Comparison of ENCODE assay signal across 8 mouse cellular contexts in genomic region chr12:100282025-100282885, GRCm38 (mm10).
DNase-seq lines count a peak whose midpoint lies in the region; ATAC-seq lines count a peak whose summit lies in the region.

No protein-coding gene starts in this region.

- peak; percentile 79 for ATAC-seq in forebrain, embryonic 12.5 days (ENCODE audit: low FRiP score)
- peak; percentile 95 for ATAC-seq in inflammation-experienced regulatory T-cells, adult 6 months
- ATAC-seq in granulocyte monocyte progenitor cell, adult 5-6 weeks (replicated peaks; ENCODE audit: poor library complexity, severe bottlenecking), result no peak

- no peak overlapping the region for H3K4me2 ChIP-seq in forebrain, embryonic 12.5 days

- no peaks in the 10 kb centered on the region for H3K27me3 ChIP-seq in forebrain, embryonic 12.5 days
- no peaks in the 10 kb centered on the region for H3K27me3 ChIP-seq in splenic B cell, adult 2 months (ENCODE audit: control insufficient read depth, insufficient read depth, low read length, poor library complexity, severe bottlenecking)

- H3K9me3 ChIP-seq in forebrain, embryonic 12.5 days, result no peaks in the 10 kb centered on the region

- DNase-seq in urinary bladder, postnatal 36 days (ENCODE audit: low spot score in 2 of 2), result peak; percentile 24 to 50
- DNase-seq in urinary bladder, postnatal 10 days (ENCODE audit: low spot score), result no peak
- DNase-seq in lung, postnatal 14 days, result peak; percentile 69
- DNase-seq in splenic B cell, adult 2 months (ENCODE audit: low read depth, low spot score), result peak; percentile 80
- DNase-seq in ovary, postnatal 36 days (ENCODE audit: low spot score), result no peak

- H3K4me3 ChIP-seq in forebrain, embryonic 12.5 days (replicated peaks), result no peak overlapping the region

- peak overlapping the region; percentile 26 for H3K9ac ChIP-seq in forebrain, embryonic 12.5 days

- H3K27ac ChIP-seq in forebrain, embryonic 12.5 days, result peak overlapping the region; percentile 80

- H3K4me1 ChIP-seq in forebrain, embryonic 12.5 days, result peaks cover 30% of the 10 kb centered on the region

- H3K36me3 ChIP-seq in forebrain, embryonic 12.5 days (replicated peaks), result no peaks in the 10 kb centered on the region; the same call in 1 of the 2 replicates
- H3K36me3 ChIP-seq in splenic B cell, adult 2 months (ENCODE audit: control insufficient read depth, insufficient read depth, low read length, poor library complexity, severe bottlenecking), result no peaks in the 10 kb centered on the region

- WGBS in forebrain, embryonic 12.5 days, result 54% methylated on average over 8 of the region's 8 CpGs

Comparison
In these comparisons a context has a peak if more than half of its experiments do, and no peak if none do; other contexts are left out.
1. DNase-seq: peak in urinary bladder, postnatal 36 days (2 of 2), lung, postnatal 14 days (single experiment) and splenic B cell, adult 2 months (single experiment); none in urinary bladder, postnatal 10 days (single experiment) and ovary, postnatal 36 days (single experiment).